Mouse (Mus musculus): ENCODE measurements around the gene Slc22a1. TPM values are rescaled to one million over a fixed set of nuclear protein-coding genes. Genes with fewer than 3 reads are reported as not detected.

Slc22a1 gene
- polyA plus RNA-seq, 1 experiment from 2014 or later, result 0.44 TPM

DNA sequence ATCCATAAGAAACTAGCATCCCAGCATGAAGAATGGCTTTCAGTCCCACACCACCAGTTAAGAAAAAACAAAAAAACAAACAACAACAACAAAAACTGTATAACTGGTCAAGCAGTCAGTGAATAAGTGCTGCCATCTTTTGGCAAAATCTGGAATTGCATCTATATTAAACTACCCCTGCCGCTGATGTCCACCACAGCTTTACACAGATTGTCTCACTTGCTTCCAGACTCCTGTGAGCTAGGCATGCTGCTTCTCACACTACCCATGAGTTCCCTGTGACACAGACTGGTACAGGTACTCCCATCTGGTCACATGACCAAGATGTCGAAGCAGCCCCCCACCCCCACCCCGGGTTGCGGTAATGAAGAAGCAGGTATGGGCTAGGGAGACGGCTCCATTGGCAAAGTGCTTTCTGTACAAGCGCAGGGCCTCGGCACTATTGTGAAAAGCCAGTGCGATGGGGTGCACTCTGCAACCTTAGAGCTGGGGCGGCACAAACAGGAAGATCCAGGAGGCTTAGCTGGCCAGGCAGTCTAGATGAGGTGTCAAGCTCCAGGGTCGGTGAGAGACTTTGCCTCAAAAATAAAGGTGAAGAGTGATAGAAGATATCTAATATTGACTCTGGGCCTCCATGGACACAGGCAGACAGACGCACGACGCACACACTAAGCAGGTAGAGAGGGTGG is 14.9 kb downstream of the Slc22a1 start:
- Histone ChIP-seq H3K4me3 (replicated peaks) (no peak overlapping the region), H3K36me3 (no peaks in the 10 kb centered on the region)
- ATAC-seq (ENCODE audit: insufficient number of reproducible peaks, low FRiP score, low TSS enrichment, low read depth), result no peak

DNA sequence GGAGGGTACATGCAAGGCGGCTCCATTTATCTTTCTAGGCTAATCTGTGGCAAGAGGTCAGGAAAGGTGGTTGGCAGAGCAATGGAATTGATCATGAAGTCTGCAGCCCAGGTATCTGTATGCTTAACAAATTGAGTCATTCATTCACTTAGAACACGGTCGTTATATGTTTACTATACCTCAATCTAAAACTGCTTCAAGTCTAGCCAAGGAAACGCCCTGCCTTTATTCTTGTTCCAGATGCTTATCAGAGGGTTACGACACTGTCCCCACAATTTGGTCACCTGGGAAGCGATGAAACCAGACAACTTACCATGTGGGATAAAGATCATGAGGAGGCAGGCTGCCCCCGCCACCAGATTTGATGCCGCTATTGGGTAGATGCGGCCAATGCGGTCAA is 16.4 kb downstream of the Slc22a1 start:
- WGBS, result 86% methylated on average over 10 of the region's 10 CpGs
- ATAC-seq (ENCODE audit: insufficient number of reproducible peaks, low FRiP score, low TSS enrichment, low read depth), result no peak
- Histone ChIP-seq H3K27me3 (no peaks in the 10 kb centered on the region), H3K4me2 (replicated peaks) (no peak overlapping the region), H3K4me1 (no peaks in the 10 kb centered on the region), H3K4me3 (replicated peaks) (no peak overlapping the region), H3K9me3 (replicated peaks) (no peaks in the 10 kb centered on the region), H3K27ac (replicated peaks) (no peak overlapping the region), H3K9ac (no peak overlapping the region), H3K36me3 (no peaks in the 10 kb centered on the region)

More for the DNA sequence above, 14.9 kb downstream of the Slc22a1 start:
- no peaks in the 10 kb centered on the region for H3K9me3 ChIP-seq (replicated peaks)
- H3K4me2 ChIP-seq (replicated peaks), result no peak overlapping the region
- no peaks in the 10 kb centered on the region for H3K4me1 ChIP-seq
- 68% methylated on average over 13 of the region's 13 CpGs for WGBS
- no peak overlapping the region for H3K9ac ChIP-seq
- H3K27me3 ChIP-seq, result no peaks in the 10 kb centered on the region
- no peak overlapping the region for H3K27ac ChIP-seq (replicated peaks)

DNA sequence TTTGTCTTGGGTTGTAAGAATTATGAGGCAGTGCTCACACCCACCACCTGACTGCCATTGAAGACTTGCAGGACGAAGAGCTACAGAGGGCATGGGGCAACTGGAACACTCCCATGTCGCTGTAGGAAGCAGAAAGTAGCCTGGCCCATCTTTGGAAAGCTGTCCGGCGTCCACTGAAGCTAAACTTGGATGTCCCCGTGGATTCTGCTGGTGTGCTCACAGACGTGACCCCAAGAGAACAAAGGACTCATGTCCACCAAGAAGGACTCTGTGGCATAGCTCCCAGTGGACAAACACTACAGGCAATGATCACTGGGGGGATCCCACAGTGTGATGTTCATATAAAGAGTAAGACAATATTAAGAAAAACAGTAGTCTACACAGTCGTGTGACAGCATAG is 16.8 kb downstream of the Slc22a1 start:
- Histone ChIP-seq H3K4me2 (replicated peaks) (no peak overlapping the region), H3K9ac (no peak overlapping the region), H3K27me3 (no peaks in the 10 kb centered on the region), H3K9me3 (replicated peaks) (no peaks in the 10 kb centered on the region), H3K4me3 (replicated peaks) (no peak overlapping the region), H3K36me3 (no peaks in the 10 kb centered on the region), H3K27ac (replicated peaks) (no peak overlapping the region), H3K4me1 (no peaks in the 10 kb centered on the region)
- no peak for ATAC-seq (ENCODE audit: insufficient number of reproducible peaks, low FRiP score, low TSS enrichment, low read depth)
- 82% methylated on average over 7 of the region's 7 CpGs for WGBS

DNA sequence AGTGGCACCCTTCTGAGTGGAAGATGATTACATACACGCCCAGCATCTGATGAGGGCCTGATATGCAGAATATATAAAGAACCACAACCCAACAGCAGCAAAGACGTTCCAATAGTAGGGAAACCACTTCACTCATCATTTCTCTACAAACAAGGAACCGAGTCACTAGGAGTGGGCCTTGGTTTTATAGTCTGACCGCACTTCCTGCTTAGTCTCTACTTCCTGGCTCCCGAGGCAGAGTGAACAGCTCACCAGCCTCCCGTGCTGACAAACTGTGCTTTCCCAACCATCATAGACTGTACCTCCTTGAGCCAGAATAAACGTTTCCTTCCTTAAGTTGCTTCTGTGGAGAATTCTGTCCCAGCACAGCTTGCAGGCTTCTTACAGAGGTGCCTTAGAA is 19.8 kb downstream of the Slc22a1 start:
- Histone ChIP-seq H3K9ac (no peak overlapping the region), H3K4me2 (replicated peaks) (no peak overlapping the region), H3K9me3 (replicated peaks) (no peaks in the 10 kb centered on the region), H3K27me3 (no peaks in the 10 kb centered on the region), H3K27ac (replicated peaks) (no peak overlapping the region), H3K4me3 (replicated peaks) (no peak overlapping the region), H3K4me1 (no peaks in the 10 kb centered on the region), H3K36me3 (no peaks in the 10 kb centered on the region)
- no peak for ATAC-seq (ENCODE audit: insufficient number of reproducible peaks, low FRiP score, low TSS enrichment, low read depth)
- 63% methylated on average over 7 of the region's 7 CpGs for WGBS

DNA sequence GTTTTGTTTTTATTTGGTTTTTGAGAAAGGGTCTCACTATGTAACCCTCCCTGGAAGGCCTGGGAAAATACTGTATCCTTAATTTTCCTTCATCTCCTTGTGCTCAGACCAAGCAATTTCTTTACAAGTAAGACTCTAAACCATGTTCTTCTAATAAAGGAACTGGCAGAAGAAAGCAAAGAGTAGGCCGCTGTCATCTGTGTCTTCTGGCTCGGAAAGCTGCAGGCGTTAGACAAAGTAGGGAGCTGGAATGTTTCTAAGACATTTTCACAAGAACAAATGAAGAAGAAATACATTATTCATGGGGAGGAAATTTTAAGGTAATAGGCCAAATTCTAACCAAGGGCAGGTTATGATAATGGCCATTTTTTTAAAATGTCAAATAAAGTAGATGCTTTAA is 21.6 kb downstream of the Slc22a1 start:
- Histone ChIP-seq H3K4me3 (replicated peaks) (no peak overlapping the region), H3K9ac (no peak overlapping the region), H3K4me1 (no peaks in the 10 kb centered on the region), H3K9me3 (replicated peaks) (no peaks in the 10 kb centered on the region), H3K4me2 (replicated peaks) (no peak overlapping the region), H3K27ac (replicated peaks) (no peak overlapping the region), H3K36me3 (no peaks in the 10 kb centered on the region), H3K27me3 (no peaks in the 10 kb centered on the region)
- ATAC-seq (ENCODE audit: insufficient number of reproducible peaks, low FRiP score, low TSS enrichment, low read depth), result no peak
- 61% methylated on average over 3 of the region's 3 CpGs for WGBS

DNA sequence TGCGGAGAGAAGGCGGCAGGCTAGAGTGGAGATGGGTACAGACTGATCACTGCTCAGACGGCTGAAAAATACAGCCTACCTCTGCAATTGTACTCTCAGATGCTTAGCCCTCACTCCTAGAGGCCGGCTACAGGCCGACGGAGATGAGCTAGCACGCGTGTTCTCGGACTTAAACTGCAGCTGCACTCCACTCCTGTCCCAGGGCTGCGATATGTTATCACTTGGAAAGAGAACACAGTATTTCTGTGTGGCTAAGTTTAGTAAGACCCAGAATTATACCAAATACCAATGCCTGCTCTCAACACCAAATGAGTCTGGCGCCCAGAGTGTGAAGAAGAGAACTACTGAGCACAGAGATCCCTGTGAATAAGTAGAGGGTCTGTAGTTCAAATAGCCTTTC is 23.0 kb downstream of the Slc22a1 start:
- Histone ChIP-seq H3K9ac (no peak overlapping the region), H3K27ac (replicated peaks) (no peak overlapping the region), H3K9me3 (replicated peaks) (no peaks in the 10 kb centered on the region), H3K4me3 (replicated peaks) (no peak overlapping the region), H3K4me2 (replicated peaks) (no peak overlapping the region), H3K36me3 (no peaks in the 10 kb centered on the region), H3K27me3 (no peaks in the 10 kb centered on the region), H3K4me1 (no peaks in the 10 kb centered on the region)
- ATAC-seq (ENCODE audit: insufficient number of reproducible peaks, low FRiP score, low TSS enrichment, low read depth), result no peak
- WGBS, result 89% methylated on average over 11 of the region's 11 CpGs

DNA sequence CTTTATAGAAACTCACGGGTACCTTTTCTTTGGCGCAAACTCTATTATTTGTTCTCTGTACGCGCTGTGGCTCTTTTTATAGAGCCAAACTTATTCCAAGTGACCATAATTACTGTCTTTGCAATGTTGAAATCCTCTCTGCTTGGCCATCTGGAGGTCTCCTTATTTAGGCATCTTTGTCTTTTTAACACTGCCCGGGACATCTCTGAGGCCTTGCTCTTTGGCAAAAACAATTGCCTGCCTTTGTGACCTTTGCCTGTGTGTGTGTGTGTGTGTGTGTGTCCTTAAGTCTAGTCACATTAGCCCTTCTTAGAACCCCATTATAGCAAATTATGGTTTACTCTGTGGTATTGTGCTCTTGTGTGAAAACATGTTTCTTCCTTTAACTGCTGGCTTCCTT is 30.2 kb downstream of the Slc22a1 start:
- no peak overlapping the region for H3K4me2 ChIP-seq (replicated peaks)
- no peaks in the 10 kb centered on the region for H3K9me3 ChIP-seq (replicated peaks)
- no peaks in the 10 kb centered on the region for H3K36me3 ChIP-seq
- ATAC-seq (ENCODE audit: insufficient number of reproducible peaks, low FRiP score, low TSS enrichment, low read depth), result no peak
- no peaks in the 10 kb centered on the region for H3K4me1 ChIP-seq
- no peak overlapping the region for H3K27ac ChIP-seq (replicated peaks)
- H3K4me3 ChIP-seq (replicated peaks), result no peak overlapping the region
- no peak overlapping the region for H3K9ac ChIP-seq
- 84% methylated on average over 5 of the region's 5 CpGs for WGBS
- no peaks in the 10 kb centered on the region for H3K27me3 ChIP-seq

DNA sequence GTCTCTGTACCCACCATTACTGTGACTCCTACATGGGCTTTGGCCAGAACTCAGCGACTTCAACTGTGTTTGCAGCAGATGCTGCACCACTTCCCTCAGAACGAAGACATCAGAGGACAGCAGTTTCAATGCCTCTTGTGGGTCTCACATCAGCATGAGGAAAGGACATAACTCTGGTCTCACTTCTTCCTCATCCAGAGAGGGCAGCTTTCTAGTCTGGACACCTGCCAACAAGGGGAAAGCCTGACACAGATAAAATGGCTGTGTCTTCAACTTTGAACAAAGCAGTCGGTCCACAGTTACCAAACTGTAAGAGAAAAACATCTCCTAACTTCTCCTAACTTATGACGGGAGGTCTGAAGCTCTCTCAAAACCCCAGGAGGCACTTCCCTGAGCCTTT is 34.5 kb downstream of the Slc22a1 start:
- no peak for ATAC-seq (ENCODE audit: insufficient number of reproducible peaks, low FRiP score, low TSS enrichment, low read depth)
- H3K4me2 ChIP-seq (replicated peaks), result no peak overlapping the region
- H3K27ac ChIP-seq (replicated peaks), result no peak overlapping the region
- no peaks in the 10 kb centered on the region for H3K4me1 ChIP-seq
- no peaks in the 10 kb centered on the region for H3K36me3 ChIP-seq
- no peak overlapping the region for H3K4me3 ChIP-seq (replicated peaks)
- H3K9me3 ChIP-seq (replicated peaks), result no peaks in the 10 kb centered on the region
- no peaks in the 10 kb centered on the region for H3K27me3 ChIP-seq
- no peak overlapping the region for H3K9ac ChIP-seq
- 77% methylated on average over 4 of the region's 4 CpGs for WGBS

DNA sequence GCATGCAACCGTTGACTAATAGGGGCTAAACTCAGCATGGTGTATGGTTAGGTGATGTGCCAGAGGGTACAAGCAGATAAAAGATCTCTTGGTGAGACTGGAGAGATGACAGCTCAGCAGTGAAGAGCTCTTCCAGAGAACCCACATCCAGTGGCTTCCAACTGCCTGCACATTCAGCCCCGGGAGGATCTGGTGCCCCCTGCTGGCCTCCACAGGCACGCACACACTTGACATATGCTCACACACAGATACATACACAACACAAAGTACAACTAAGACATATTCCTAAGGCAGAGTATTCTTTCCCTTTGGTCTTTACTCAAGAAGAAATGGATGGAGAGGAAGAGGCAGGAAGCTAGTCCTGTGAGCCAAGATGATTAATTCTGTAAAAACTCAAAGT is 36.0 kb downstream of the Slc22a1 start:
- WGBS, result 97% methylated on average over 3 of the region's 3 CpGs
- no peak overlapping the region for H3K4me2 ChIP-seq (replicated peaks)

DNA sequence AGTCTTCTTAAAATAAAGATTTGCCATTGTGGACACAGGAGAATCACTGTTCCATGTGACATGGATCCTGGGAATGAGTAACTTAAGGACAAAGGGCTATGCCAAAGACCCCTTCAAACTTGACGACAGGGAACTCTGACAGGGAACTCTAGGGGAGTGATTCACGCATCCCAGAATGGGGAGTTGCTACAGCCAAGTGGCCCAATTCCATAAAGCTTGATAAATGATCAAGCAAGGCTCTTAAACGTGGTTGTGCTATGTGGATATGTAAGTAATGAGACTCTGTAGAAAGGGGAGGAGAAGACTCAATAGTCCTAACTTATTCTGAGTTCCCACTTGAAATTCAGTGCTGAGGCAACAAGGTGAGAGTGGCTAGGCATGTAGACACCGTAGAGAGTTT is 40.8 kb downstream of the Slc22a1 start:
- Histone ChIP-seq H3K27me3 (no peaks in the 10 kb centered on the region), H3K36me3 (no peaks in the 10 kb centered on the region), H3K4me1 (no peaks in the 10 kb centered on the region), H3K4me3 (replicated peaks) (no peak overlapping the region), H3K9me3 (replicated peaks) (no peaks in the 10 kb centered on the region), H3K9ac (no peak overlapping the region), H3K27ac (replicated peaks) (no peak overlapping the region), H3K4me2 (replicated peaks) (no peak overlapping the region)
- WGBS, result 69% methylated on average over 4 of the region's 4 CpGs
- ATAC-seq (ENCODE audit: insufficient number of reproducible peaks, low FRiP score, low TSS enrichment, low read depth), result no peak

More for the DNA sequence above, 36.0 kb downstream of the Slc22a1 start:
- Histone ChIP-seq H3K4me1 (no peaks in the 10 kb centered on the region), H3K27ac (replicated peaks) (no peak overlapping the region), H3K36me3 (no peaks in the 10 kb centered on the region), H3K27me3 (no peaks in the 10 kb centered on the region), H3K9ac (no peak overlapping the region), H3K4me3 (replicated peaks) (no peak overlapping the region), H3K9me3 (replicated peaks) (no peaks in the 10 kb centered on the region)
- no peak for ATAC-seq (ENCODE audit: insufficient number of reproducible peaks, low FRiP score, low TSS enrichment, low read depth)

DNA sequence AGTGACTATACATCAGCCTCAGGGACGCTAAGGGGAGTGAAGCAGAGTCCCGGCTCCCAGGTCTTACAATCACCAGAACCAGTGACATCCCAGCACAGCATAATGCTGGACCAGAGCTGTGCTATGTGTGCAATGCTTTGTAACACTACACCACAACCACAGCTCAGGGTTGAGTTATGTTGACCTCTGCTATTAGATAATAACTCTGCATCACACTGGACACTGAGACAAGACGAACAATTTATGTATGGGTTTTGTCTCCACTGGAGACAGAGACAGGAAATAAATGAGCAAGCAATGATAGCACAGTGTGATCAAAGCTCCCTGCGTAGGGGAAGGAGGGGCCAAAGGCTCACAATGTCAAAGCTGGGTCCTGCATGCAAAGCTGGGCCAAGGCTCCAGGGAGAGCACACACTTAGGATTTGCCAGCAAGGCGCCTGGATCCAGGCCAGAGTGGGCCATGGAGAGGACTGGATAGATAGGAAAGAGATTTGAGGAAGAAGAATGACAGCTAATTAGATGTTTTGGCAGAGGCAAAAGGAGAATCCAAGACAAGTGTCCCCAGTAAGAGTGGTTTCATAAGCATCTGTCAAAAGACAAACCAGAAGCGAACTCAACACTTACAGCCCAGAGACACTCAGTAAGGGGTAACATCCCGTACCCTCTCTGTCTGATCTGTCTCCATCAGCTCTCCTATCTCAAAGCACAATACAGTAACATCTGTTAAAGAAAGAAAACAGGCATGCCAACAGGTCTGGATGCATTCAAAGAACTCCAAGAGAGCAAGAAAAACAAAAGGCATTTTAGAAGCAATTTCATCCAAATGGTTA is 43.6 kb downstream of the Slc22a1 start:
- Histone ChIP-seq H3K9ac (no peak overlapping the region), H3K4me1 (no peaks in the 10 kb centered on the region), H3K4me3 (replicated peaks) (no peak overlapping the region), H3K4me2 (replicated peaks) (no peak overlapping the region), H3K27me3 (no peaks in the 10 kb centered on the region), H3K27ac (replicated peaks) (no peak overlapping the region), H3K36me3 (no peaks in the 10 kb centered on the region), H3K9me3 (replicated peaks) (no peaks in the 10 kb centered on the region)
- 31% methylated on average over 7 of the region's 7 CpGs for WGBS
- no peak for ATAC-seq (ENCODE audit: insufficient number of reproducible peaks, low FRiP score, low TSS enrichment, low read depth)
